Mouse (Mus musculus) gonadal fat pad, adult 2 months (tissue): ENCODE measurements around the gene Retreg1. TPM values are rescaled to one million over a fixed set of nuclear protein-coding genes. Genes with fewer than 3 reads are reported as not detected.
"Not testable (repeated sequence)": the region's sequence is repeated elsewhere in the genome, so short reads cannot be mapped to it uniquely, and the experiment has no call there.

ENCODE experiments used
- DNase-seq: peaks from one replicate; pipeline ENCODE4 v3.0.0-alpha.2; 2012; ENCODE audit warnings: low read depth
- polyA plus RNA-seq: library from polyadenylated mRNA; depleted of rRNA; stranded (reverse); fragments of >200 nt; gene quantifications from 2 replicates; pipeline ENCODE4 v1.2.3, GENCODE M21; 2012; rRNA removed

Retreg1 gene
- polyA plus RNA-seq, 1 experiment: 10.2 TPM

DNA sequence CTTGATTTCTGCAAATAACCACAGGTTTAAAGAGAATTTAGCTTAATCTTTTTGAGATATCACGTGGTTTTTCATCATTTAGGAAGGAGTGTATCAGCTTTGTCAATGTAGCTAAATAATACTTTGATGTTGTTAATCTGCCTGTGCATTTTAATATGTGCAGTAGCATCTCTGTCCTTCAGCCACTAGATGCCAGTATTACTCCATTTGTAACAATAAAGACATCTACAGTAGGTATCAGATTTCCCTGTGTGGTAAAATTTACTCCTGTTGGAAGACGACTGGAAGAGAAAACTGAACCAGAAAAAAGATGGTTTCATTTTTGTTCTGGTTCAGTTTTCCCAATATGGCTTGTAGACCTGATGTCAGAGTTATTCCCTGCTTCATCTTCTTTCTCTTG is 152.5 kb downstream of the Retreg1 start:
- no peak for DNase-seq

GRCm38 (mm10) chr15:25999545-25999944 is 156.6 kb downstream of the Retreg1 start:
- DNase-seq: not testable (repeated sequence)

DNA sequence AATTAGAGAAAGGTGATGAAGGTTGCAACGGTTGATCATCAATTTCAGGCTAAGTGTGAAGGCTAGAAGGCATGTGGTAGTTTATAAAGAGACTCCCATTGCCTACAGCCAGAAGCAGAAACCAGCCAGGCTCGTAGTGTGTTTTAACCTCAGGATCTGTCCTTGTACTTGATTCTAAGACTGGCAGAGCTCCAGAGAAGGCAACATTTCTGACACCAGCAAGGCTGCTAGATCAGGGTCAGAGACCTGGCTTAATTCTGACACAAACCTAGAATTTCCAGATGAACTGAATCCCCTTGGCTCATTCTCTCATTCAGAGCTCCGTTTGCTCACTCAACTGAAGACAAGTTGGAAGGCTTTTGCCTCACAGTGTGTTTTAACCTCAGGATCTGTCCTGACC is 165.6 kb downstream of the Retreg1 start:
- DNase-seq: no peak

- DNase-seq: no peak
Observed at GRCm38 (mm10) chr15:26012891-26013290, 169.9 kb downstream of the Retreg1 start.

GRCm38 (mm10) chr15:26015979-26016665 is 173.1 kb downstream of the Retreg1 start:
- no peak for DNase-seq

DNA sequence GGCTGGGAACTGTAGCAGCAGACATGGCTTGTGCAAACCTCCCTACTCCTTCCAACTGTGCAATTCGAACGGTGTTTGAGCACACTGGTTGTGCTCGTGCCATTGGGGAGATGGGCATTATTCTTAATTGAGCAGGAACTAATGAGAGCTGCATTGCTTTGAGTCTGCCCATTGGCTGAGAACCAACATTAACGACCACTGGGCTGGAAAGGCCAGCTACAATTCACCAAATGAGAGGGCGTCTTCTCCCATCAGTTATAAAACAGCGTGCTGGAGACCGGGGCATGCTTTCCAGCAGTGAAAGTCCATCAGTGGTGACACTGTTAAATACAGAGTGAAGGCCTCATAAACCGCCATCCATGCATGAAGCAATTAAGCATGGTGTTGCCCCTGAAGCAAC is 178.7 kb downstream of the Retreg1 start:
- DNase-seq: no peak

DNA sequence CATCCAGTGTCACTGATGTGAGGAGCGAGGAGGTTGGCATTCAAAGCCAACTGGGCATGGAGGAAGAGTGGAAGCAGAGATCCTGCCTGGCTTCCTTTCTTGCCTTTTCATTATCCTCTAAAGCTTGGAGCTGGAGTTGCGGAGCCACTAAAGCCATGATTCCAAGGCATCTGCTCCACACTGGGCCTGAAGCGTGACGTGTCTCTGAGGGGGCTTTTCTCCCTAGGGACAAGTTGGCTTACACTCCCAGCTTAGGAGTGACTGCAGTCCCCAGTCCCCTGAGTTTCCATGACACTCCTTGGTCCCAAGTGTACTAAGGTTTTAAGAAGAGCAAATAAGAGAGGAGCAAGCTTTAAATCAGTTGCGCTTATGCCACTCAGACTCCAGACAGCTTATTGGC is 179.7 kb downstream of the Retreg1 start:
- DNase-seq: no peak

Other genes starting within 250 kb of the Retreg1 start
- 31.1 and 34.3 TPM in 2 replicates for gene Myo10, start 220.7 kb upstream of the Retreg1 start, polyA plus RNA-seq
- 13.5 and 17.2 TPM in 2 replicates for gene Zfp622, start 141.2 kb downstream of the Retreg1 start, polyA plus RNA-seq